Mouse (Mus musculus) layer of hippocampus, postnatal 25 days (tissue): ENCODE results near the gene Oas1h. TPM values are rescaled to one million over a fixed set of nuclear protein-coding genes. Genes with fewer than 3 reads are reported as not detected.
"Not testable (repeated sequence)": the region's sequence is repeated elsewhere in the genome, so short reads cannot be mapped to it uniquely, and the experiment has no call there.

ENCODE experiments used
- DNase-seq, 2 experiments: peaks; one replicate each; pipeline ENCODE4 v3.0.0; 2022; ENCODE audit warnings: mixed read lengths in 2 of 2, low spot score in 1 of 2; ENCODE audit errors: extremely low spot score in 1 of 2
- microRNA-seq, 2 experiments: library from miRNA; unstranded; fragments of <30 nt; microRNA quantifications; one replicate each; pipeline ENCODE4 v1.2.0; 2021
- total RNA-seq, 2 experiments: library from RNA; stranded (reverse); gene quantifications; 2 replicates each; pipeline ENCODE4 v1.2.3; 2021

Oas1h gene
- total RNA-seq, 2 experiments from 2014 or later, result not detected

GRCm38 (mm10) chr5:120919156-120919935 is 58.1 kb downstream of the Oas1h start:
- DNase-seq, result not testable (repeated sequence)

GRCm38 (mm10) chr5:120920296-120920695 is 59.1 kb downstream of the Oas1h start:
- DNase-seq, result no peak

Small RNA genes within 50 kb of the gene (microRNA-seq; reads per million reads assigned to microRNA genes)
- gene Gm22907, result 0 reads per million in 2 experiments

Other genes starting within 250 kb of the Oas1h start
- gene Rita1, start 248.8 kb upstream of the Oas1h start, total RNA-seq, result 10 to 100 TPM; 23.9 to 25.5 TPM
- gene Ddx54, start 248.7 kb upstream of the Oas1h start, total RNA-seq, result 10 to 100 TPM; 40.7 to 42.5 TPM
- gene Cfap73, start 227.2 kb upstream of the Oas1h start, total RNA-seq, result under 1 TPM; 0.39 to 0.42 TPM
- 100 to 1,000 TPM in 1 of 2 experiments, 10 to 100 TPM in 1; 92.7 to 100 TPM for gene Rasal1, start 212.6 kb upstream of the Oas1h start, total RNA-seq
- 10 to 100 TPM; 67.2 to 78.5 TPM for gene Dtx1, start 149.5 kb upstream of the Oas1h start, total RNA-seq
- gene Oas2, start 111.6 kb upstream of the Oas1h start, total RNA-seq, result under 1 TPM in 1 of 2 experiments, not detected in 1; 0.10 TPM
- gene Oas3, start 83.8 kb upstream of the Oas1h start, total RNA-seq, result not detected
- gene Oas1e, start 65.9 kb upstream of the Oas1h start, total RNA-seq, result not detected
- gene Oas1c, start 48.9 kb upstream of the Oas1h start, total RNA-seq, result 1 to 10 TPM in 1 of 2 experiments, under 1 TPM in 1; 0.81 to 1.3 TPM
- not detected for gene Oas1f, start 14.1 kb upstream of the Oas1h start, total RNA-seq
- gene Oas1g, start 26.2 kb downstream of the Oas1h start, total RNA-seq, result not detected
- under 1 TPM; 0.26 to 0.27 TPM for gene Oas1a, start 46.1 kb downstream of the Oas1h start, total RNA-seq
- gene Oas1d, start 53.1 kb downstream of the Oas1h start, total RNA-seq, result not detected
- gene Rph3a, start 148.7 kb downstream of the Oas1h start, total RNA-seq, result 100 to 1,000 TPM; 203 to 233 TPM